Mouse (Mus musculus): ENCODE measurements around the gene Sgms2.

The Sgms2 gene

DNA sequence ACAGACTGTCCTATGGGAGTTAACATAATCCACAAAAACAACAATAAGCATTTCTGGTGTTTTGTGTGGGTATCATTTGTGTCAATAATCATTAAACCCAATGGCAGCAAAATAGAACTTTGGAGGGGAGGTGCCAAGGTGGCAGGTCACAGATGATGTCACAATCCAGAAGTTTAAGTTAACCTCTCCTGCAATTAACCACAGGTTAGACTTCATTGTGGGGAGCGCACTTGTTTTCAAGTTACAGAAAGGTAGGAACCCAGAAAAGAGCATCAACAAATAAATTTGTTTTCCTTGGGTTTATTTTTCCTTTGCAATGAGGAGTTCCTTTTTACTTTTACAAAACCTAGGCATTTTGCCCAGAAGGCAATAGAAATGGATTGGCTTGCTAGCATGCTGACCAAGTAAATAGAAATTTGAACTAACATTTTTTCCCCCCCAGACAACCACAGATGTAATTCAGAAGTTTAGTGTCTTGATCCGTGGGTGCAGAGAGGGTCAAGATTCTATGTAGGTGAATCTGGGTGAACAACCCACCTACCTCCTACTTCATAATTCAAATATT, at the start of gene Sgms2:
Gene Sgms2 (minus strand): TSS at position 51 of the 565 bp plus-strand sequence.
- DNase-seq, result no peak

DNA sequence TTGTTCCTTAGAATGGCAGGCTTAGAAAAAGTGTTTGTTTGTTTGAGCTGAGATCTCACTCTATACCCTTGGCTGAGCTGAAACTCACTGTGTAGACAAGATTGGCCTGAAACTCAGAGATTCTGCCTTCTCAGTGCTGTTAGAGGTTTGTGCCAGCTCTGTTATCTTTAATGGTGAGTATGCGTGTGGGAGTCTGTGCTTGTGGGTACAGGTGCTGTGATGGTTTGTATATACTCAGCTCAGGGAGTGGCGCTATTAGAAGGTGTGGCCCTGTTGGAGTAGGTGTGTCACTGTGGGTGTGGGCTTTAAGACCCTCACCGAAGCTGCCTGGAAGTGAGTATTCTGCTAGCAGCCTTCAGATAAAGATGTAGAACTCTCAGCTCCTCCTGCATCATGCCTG, 34.0 kb upstream of the Sgms2 start:
- no peak for DNase-seq

DNA sequence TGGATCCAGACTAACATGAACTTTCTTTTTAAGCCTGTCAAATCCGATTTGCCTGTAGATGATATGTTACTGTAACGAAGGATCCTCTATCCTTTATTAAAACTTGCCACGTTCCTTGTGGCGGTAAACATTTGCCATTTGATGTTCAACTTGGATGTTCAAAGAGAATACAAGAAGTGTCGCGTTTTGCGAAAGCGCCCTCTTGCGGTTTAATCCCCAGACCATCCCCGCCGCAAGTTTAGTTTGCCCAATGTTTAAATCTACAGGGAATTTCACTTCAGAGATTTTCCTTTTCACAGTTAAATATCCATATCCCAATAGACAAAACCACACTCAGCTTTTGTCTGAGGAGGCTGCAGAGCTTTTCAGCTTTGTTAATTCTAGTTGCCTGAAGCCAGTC, 33.6 kb upstream of the Sgms2 start:
- peak; percentile 26 for DNase-seq

DNA sequence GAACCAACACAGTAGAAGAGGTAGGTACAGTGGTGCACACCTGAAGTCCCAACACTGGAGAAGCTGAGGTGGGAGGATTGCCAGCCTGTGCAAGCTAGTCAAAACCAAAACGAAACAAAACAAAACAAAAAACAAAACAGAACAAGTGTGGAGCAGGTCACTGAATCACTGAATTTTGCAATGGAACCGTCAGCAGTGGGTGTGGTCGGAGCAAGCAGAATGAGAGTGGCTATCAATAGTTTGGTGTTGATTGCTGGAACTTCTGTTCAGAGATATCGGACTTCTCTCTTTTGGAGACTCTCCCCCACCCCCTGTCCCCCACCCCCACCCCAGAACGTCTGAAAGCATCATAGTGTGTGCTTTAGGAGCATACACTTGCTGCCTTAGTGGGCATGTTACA, 33.0 kb upstream of the Sgms2 start:
- no peak for DNase-seq

DNA sequence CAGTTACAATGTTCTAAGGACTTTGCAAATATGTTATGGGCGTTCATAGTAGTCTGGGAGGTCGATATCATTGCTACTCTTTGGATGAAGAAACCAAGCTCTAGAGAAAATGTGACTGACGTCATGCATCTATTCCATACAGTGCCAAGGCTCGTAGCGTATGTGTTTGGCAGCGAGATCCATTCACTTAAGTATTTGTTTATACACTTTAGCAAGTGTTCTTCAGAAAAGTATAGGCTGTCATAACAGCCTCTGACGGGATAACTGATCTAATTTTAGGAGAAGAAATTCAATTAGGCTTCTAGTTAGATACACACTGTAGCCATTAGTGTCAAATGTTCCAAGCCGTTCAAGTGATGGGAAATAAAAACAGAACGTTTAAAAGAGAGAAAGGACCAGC, 32.5 kb upstream of the Sgms2 start:
- DNase-seq, result no peak

DNA sequence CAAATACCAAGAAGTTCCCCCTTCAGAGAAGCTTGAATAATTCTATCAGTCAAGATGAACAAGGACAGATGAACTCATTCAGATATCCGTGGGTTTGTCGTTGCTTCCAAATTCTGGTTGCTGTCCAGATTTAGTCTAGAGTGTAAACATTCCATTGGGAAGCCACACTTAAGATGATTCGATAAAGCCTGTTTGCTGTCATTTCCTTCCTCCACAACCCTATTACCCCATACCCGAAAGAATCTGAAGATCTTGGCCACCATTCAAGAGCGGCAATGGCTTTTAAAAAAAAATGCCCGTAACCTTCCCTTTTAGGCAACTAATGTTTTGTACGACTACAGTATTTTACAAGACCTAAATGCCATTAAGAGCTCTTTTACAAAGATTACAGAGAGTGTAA, 31.0 kb upstream of the Sgms2 start:
- DNase-seq, result no peak

DNA sequence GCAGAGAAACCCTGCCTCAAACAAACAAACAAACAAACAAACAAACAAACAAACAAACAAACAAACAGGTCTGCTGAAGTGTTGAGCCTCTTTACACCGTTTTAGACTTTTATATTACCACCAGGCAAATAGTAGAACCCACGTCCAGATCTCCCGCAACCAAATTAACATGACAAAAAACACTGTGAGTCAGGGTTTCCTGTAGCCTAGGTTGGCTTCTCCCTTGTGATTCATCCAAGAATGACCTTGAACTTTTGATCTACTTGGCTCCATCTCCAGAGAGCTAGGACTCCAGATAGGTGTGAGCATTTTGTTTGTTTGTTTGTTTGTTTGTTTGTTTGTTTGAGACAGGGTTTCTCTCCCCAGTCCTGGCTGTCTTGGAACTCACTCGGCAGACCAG, 30.0 kb upstream of the Sgms2 start:
- DNase-seq, result no peak

DNA sequence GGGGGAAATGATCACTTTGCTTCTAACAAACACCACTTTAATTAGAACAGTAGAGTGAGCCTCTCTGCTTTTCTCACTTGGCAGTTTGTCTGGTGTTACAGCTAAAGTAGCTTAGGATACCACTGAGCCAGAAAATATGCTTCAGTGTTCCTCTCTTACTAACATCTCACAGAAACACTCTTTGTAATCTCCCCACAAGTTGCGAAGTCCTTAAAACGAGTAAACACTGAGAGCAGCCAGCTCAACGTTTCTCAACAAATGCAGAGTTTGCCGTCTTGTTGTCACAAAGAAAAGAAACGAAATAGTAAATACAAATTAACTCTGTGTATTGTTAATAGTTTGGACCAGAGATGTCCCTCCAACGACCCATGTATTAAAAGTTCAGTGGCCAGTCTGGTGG, 26.5 kb upstream of the Sgms2 start:
- DNase-seq, result no peak

DNA sequence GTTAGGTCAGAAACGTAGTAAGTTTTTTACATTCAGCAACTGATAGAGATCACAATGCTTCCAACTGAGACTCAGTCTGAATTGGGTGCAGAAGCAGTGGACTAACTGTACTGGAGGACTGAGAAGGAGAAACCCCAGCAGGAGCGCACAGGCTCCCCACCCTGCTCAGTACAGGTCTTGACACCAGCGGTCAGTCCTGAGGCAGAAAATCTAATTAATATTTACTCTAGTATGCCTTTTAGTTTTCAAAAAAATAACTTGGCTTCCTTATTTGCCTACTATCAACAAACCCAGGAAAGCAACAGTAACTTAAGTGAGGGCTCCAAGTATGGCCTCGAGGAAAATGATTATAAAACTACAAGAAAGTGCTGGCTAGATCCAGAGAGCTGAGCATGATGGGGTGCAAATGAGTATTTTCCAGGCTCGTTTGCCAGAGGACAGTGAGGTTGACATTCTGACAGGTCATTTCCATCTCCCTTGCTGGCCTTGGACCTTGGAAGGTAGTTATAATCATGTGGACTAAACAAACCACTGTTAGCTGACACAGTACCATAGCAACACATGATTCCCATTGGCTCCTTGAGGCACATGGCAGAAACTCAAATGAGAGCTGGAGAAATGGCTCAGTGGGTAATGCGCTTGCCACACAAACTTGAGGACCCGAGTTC, 25.3 kb upstream of the Sgms2 start:
- no peak for DNase-seq

DNA sequence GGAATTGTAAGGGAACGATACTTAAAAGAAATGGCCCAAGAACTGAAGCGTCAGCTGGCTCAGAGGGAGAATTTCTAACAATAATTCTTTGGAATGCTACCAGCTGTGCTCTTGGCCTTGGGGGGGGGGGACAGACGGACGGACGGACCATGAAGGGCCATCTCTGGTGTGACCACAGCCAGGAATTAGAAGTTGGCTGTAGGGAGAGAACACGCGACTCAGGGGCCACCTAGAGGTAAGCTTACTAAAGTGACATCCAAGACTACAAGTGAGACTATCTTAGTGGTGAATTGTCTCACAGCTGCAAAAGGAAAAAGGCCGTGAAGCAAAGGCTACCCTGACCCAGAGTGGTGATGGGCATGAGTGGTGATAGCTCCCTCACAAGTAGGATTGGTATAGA, 20.4 kb upstream of the Sgms2 start:
- DNase-seq, result no peak

DNA sequence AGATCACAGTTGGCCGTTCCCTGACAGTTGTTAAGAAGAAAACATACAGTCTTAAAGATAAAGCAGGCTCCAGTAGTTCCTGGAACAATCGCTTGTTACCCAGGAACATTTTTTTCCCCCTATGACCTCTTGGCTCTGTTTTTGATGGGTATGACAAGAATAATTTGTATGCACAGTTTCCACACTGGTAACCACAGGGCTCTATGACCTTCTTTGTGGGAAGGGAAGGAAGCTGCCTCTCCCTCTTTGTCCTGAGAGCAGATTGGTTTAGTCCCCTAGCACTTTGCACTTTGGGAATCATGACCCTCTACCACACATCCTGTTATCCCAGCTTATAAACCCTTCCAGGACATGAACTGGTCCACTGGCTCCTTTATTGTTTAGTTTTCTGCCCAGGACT, 16.8 kb upstream of the Sgms2 start:
- no peak for DNase-seq

DNA sequence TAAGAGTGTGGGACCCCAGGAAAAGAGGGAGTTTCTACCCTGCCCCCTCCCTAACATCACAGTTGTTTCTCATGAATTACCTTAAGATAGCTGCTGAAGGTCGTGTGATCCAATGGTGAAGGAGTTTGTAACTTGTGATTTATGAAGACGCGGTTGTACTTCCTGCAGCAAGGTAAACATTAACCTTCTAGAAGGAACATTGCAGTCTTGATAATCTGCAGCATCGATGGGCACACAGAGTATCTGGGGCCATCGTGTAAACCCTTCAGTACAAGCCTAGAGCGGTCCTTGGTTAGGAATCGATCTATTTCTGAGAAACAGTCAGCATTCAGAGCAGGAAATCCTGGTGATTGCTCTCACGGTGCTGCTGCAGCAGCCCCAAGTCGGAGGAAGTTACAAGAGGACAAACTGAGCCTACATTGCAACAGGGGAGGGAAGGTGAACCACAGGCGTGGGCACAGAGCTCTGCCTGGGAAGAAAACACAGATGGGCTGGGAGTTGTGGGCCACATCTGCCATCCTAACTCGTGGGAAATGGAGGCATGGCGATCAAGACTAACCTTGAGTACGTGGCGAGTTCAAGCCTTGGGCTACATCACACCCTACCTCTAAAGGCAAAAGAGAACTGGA, 13.5 kb upstream of the Sgms2 start:
- DNase-seq, result no peak

DNA sequence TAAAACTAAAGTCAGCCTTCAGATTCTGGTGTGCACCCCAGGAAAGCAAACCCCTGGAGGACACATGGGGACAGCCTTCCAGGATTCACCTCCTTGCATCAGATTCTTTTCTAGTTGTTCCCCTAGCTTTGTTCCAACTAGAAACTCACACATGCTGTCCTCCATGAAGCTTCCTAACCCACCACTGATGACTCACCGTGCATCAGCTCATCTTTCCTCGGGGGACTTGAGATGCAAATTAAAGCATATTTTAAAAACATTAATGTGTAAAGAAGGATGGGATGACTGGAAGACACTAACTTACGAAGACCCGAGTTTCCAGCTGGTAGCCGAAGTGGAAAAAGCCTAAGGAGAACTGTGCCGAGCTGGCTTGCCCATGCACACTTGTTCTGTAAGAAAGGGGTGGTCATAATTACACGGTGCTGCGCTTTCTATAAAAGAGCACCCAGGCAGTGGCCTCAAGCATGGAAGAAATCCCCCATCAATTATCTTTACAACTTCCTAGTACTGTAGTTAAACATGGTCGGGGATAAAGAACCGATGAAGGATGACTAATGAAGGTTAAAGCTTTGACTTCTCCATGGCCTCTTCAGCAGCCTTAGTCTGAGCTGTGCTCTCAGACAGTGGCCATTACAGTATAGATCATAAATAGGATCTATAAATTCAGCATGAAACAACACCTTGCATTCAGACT, 10.6 kb upstream of the Sgms2 start:
- DNase-seq, result no peak

DNA sequence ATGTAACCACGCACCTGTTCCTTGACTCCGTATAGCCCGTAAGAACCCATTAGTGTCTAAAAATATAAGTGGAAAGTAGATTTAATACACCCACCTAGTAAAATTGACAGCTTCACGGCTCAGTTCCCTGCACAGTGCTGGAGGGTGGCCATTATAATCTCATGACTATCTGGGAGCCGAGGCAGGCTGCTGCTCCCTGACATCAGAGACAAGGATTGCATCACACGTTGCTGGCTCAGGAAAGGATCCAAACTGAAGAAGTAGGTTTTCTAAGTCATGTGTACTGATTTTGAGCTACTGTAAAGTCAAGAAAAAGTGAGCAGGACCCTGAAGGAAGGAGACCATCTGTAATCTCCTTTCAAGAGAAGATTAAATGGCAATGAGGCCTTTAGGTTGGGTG, 8.4 kb upstream of the Sgms2 start:
- DNase-seq, result no peak

DNA sequence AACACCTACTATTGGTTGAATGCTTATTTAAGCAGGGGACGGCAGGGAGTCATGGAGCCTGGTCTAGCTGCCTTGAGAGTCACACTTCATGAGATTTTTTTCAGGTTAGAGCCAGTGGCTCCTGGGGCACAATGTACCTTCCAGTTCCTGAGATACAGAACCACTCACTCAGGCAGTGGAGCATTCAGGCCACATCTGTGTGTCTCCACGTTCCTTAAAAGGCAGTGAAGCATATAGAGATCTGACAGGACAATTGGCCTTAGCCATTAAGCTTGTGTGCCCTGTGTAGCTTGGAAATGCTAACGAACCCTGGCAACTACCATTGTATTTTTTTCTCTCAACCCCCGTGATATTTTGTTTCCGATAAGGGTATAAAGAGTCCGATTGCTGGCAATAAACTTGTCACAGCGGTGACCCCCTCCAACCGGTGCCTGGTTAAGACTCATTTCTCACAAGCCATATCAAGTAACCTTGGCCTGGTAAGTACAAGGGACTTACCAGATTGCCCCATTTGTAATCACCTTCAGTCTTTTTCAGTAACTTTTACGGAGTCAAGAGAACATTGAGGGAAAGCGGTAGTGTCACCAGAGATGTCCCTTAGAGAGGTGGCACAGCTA, 5.4 kb upstream of the Sgms2 start:
- no peak for DNase-seq

DNA sequence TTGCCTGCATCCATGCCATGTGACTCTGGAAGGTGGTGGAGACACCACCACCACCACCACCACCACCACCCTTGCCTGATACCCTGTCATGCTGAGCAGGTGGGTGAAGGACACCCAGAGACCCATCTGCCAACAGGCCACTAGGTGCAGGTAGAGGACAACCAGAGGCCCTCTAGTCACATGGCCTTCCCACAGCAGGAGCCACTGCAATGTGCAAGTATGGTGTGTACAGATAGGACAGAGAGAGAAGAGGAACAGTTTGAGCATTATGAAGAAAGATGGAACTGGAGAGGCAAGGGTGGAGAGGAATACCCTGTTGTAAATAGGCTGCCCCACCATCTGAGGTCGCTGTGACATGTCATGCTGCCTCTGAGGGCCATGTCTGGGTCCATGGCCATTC, 3.9 kb upstream of the Sgms2 start:
- no peak for DNase-seq

DNA sequence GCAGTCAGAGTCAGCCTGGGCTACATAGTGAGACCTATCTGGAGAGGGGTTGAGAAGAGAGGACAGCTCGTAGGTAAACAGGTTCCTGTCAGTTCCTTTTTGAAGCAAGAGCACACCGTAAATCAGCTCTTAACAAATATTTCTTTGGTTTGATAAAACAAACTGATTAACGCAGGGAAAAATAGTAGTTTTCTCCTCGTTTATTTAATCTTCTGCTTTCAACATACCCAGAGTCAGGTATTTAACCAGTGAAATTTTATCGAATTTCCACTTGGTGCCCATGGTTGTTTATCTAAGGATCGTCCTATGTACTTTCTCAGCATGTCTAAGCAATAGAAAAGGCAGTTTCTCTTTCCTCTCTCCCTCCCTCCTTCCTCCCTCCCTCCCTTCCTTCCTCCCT, 2.0 kb upstream of the Sgms2 start:
- DNase-seq, result no peak

DNA sequence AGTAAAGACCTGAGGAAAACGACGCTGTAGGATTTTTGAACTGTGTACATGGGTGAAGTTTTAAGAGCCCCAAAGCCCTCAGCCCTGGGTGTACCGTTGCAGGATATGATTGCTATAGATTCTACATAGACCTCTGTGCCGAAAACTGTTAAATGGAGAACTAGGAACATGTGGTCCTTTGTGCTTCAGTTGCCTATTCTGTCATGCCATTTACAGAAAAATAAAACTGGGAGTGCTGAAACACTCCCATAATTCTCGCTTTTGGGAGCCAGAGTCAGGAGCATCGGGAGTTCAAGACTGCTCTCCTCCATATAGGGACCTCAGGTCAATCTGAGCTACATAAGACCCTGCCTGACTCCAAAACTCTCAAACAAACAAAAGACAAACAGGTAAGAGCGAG, 769 bp upstream of the Sgms2 start:
- DNase-seq, result no peak

DNA sequence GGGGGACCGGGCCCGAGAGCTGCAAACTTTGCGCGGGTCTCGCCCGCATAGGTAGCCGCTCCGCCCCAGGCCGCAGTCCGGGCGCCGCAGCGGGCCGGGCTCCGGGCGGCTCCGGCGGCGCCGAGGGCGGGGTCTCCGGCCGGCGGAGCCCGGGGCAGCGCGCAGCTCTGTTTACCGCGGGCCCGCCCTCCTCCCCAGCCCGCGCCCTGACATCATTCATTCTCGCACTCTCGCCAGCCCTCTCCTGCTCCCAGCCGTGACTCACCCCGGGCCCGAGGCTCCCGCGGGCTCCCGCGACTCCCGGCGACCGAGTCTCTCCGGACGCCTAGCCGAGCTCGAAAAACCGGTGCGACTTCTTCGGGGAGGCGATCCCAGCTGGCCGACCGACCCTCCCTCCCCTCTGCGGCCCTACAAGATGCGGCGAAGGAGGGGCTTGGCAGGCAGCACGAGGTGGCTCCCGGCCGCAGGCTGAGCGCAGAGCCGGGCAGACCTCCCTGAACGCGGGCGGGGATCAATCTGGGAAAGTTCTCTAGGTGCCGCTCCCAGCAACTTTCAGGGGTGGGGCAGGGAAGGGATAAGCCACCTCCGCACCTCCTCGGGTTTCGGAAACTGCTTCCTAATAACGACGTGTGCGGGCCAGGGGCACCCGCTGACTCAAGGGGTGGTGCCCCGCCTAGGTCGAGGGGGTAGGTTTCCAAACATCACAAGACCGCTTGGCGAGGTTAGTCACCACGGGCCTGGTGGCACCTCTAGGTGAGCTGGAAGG, 885 bp downstream of the Sgms2 start:
- DNase-seq, result peak; percentile 44

DNA sequence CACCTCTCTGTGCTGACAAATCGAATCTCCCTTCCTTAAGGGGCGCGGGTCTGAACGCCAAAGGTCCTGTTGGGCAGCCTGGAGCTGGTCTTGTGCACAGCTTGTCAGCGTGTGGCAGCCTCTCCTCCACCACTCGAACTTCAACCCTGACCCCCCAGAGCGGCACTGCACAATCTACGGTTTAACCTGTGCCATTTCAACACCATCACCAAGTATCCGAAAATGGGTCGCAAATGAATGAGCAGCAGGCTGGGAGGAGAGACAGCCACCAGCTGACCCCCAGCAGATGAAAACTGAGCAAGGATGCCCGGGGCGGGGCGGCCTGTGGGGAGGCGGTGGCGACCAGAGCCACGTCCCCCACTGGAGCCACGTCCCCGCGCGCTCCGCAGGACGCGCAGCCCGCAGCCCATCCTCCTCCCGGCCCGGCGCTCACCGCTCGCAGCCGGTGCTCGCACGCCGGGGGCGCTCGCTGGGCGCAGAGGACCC, 1.5 kb downstream of the Sgms2 start:
- peak; percentile 25 for DNase-seq

DNA sequence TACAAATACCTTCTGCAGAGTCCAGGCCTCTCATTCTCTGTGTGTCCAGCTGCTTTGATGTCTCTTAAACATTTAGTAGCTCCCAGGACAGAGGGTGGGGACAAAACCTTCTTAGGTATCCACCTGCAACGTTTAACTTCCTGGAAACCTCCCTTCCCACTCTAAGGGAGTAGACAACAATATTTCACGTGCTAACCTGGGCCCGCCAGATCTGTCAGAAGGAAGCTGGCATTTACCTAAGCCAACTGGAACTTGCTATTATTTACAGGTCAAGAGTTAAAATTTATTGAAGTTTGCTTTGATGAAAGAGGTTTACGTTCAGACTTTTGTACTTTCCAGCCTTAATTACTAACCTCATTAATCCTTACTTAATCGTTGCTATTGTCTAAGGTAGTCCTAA, 2.2 kb downstream of the Sgms2 start:
- no peak for DNase-seq

DNA sequence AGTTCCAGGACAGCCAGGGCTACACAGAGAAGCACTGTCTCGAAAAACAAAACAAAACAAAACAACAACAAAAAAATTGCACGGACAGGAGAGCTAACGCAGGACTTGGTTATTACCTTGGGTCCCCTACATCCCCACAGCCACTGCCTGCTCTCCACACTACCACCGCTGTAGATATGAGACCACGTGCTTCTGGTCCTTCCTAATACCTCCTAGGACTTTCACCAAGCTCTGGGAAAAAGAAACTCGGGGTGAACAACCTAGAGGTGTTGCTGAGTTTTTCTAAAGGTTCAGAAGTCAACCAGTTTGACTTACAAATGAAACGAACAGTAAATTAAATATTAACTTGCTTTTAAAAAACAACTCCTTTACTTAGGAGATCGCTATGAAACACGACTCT, 2.8 kb downstream of the Sgms2 start:
- DNase-seq, result no peak

DNA sequence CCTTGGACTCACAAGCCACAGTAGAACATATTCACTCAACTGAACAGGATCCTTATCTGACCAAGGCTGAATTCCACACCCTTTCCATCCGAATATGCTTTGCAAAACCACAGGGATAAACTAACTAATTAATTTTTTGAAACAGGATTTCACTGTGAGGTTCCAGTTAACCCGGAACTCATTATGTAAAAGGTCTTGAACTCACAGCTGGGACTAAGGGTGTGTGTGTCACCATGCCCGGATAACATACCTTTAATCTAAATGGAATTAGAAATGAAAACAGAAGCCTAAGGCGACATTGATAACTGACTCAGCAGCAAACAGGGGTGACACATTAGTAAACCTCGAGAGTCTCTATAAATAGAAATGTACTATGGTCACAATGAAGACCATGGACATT, 5.8 kb downstream of the Sgms2 start:
- no peak for DNase-seq
